ENCODE assay signal across 29 mouse cellular contexts in genomic region chrX:117955814-117956213, GRCm38 (mm10).
DNase-seq lines count a peak whose midpoint lies in the region; ATAC-seq and TF ChIP-seq lines count a peak whose summit lies in the region.
"Had no signal": no experiment of that assay in that cellular context is flagged by ENCODE, and none has a peak within 500 bp of the region (broad histone marks: within the 10 kb centered on the region; RNA-seq: fewer than 3 reads in every experiment).

No protein-coding gene starts in this region.

- TF ChIP-seq CTCF in forebrain, postnatal 0 days (IDR thresholded peaks at IDR 0.05; ENCODE audit: low read depth): no peak
- TF ChIP-seq CTCF in hindbrain, postnatal 0 days (IDR thresholded peaks at IDR 0.05; ENCODE audit: low read depth): no peak

- H3K27ac ChIP-seq in forebrain, postnatal 0 days (ENCODE audit: low read depth, low read length): no peak overlapping the region
- H3K27ac ChIP-seq in forebrain, embryonic 12.5 days: no peak overlapping the region
- H3K27ac ChIP-seq in hindbrain, postnatal 0 days: no peak overlapping the region
- H3K27ac ChIP-seq in hindbrain, embryonic 12.5 days: no peak overlapping the region
- no peak overlapping the region for H3K27ac ChIP-seq in heart, embryonic 10.5 days
- H3K27ac ChIP-seq: embryonic facial prominence, embryonic 15.5 days; forebrain, embryonic 15.5 days; gastrocnemius, adult 2 months; heart, embryonic 13.5 days; hindbrain, embryonic 15.5 days; intestine, embryonic 15.5 days had no signal

- H3K9ac ChIP-seq in forebrain, postnatal 0 days: no peak overlapping the region
- no peak overlapping the region for H3K9ac ChIP-seq in forebrain, embryonic 12.5 days
- H3K9ac ChIP-seq in hindbrain, postnatal 0 days (replicated peaks; ENCODE audit: low read length): no peak overlapping the region
- no peak overlapping the region for H3K9ac ChIP-seq in hindbrain, embryonic 12.5 days
- H3K9ac ChIP-seq: embryonic facial prominence, embryonic 15.5 days; forebrain, embryonic 15.5 days; heart, embryonic 13.5 days; hindbrain, embryonic 15.5 days; intestine, embryonic 15.5 days had no signal

- no peak overlapping the region for H3K4me2 ChIP-seq in forebrain, postnatal 0 days (ENCODE audit: low read depth)
- no peak overlapping the region for H3K4me2 ChIP-seq in forebrain, embryonic 12.5 days
- H3K4me2 ChIP-seq in hindbrain, postnatal 0 days (ENCODE audit: low read depth, low read length): no peak overlapping the region
- no peak overlapping the region for H3K4me2 ChIP-seq in hindbrain, embryonic 12.5 days (replicated peaks)
- H3K4me2 ChIP-seq: embryonic facial prominence, embryonic 15.5 days; forebrain, embryonic 15.5 days; heart, embryonic 13.5 days; hindbrain, embryonic 15.5 days; intestine, embryonic 15.5 days had no signal

- H3K27me3 ChIP-seq in forebrain, postnatal 0 days (ENCODE audit: insufficient read depth, low read length): no peaks in the 10 kb centered on the region
- H3K27me3 ChIP-seq in forebrain, embryonic 12.5 days: no peaks in the 10 kb centered on the region
- no peaks in the 10 kb centered on the region for H3K27me3 ChIP-seq in hindbrain, postnatal 0 days (ENCODE audit: insufficient read depth, low read length)
- no peaks in the 10 kb centered on the region for H3K27me3 ChIP-seq in hindbrain, embryonic 12.5 days
- no peaks in the 10 kb centered on the region for H3K27me3 ChIP-seq in heart, embryonic 10.5 days (ENCODE audit: insufficient read depth, poor library complexity, severe bottlenecking)
- H3K27me3 ChIP-seq: CH12.LX; embryonic facial prominence, embryonic 15.5 days; forebrain, embryonic 15.5 days; heart, embryonic 13.5 days; hindbrain, embryonic 15.5 days; intestine, embryonic 15.5 days; Patski had no signal

- H3K4me3 ChIP-seq in forebrain, postnatal 0 days (ENCODE audit: low read depth, low read length): no peak overlapping the region
- H3K4me3 ChIP-seq in forebrain, embryonic 12.5 days (replicated peaks): no peak overlapping the region
- no peak overlapping the region for H3K4me3 ChIP-seq in hindbrain, postnatal 0 days (ENCODE audit: low read length)
- no peak overlapping the region for H3K4me3 ChIP-seq in hindbrain, embryonic 12.5 days
- H3K4me3 ChIP-seq in heart, embryonic 10.5 days: no peak overlapping the region
- H3K4me3 ChIP-seq: embryonic facial prominence, embryonic 15.5 days; forebrain, embryonic 15.5 days; gastrocnemius, adult 2 months; heart, embryonic 13.5 days; hindbrain, embryonic 15.5 days; intestine, embryonic 15.5 days had no signal

- peak; percentile 0 for DNase-seq in forebrain, postnatal 0 days
- DNase-seq in hindbrain, postnatal 0 days (ENCODE audit: low spot score): peak; percentile 1
- peak; percentile 43 for DNase-seq in brain, adult 2 months (ENCODE audit: low read depth, low spot score)
- DNase-seq in telencephalon, adult 2 months (ENCODE audit: low read depth, low spot score): peak; percentile 42
- DNase-seq in heart, embryonic 10.5 days (ENCODE audit: low spot score): no peak
- DNase-seq: adrenal gland, postnatal 10 days; adrenal gland, postnatal 36 days; B cell, adult 2 months; cerebellum, adult 11-12 months; cerebellum, adult 8-10 months; cerebellum, postnatal 10 days; cerebellum, postnatal 36 days; embryo, embryonic 11 days; gastrocnemius, adult 2 months; gastrocnemius, postnatal 14 days; heart, adult 11 months; heart, postnatal 14 days; heart, postnatal 4 days; kidney, adult 11 months had no signal

- no peaks in the 10 kb centered on the region for H3K4me1 ChIP-seq in forebrain, postnatal 0 days (ENCODE audit: insufficient read depth)
- no peaks in the 10 kb centered on the region for H3K4me1 ChIP-seq in forebrain, embryonic 12.5 days
- H3K4me1 ChIP-seq in hindbrain, postnatal 0 days (ENCODE audit: insufficient read depth, low read length): no peaks in the 10 kb centered on the region
- no peaks in the 10 kb centered on the region for H3K4me1 ChIP-seq in hindbrain, embryonic 12.5 days
- H3K4me1 ChIP-seq in heart, embryonic 10.5 days: no peaks in the 10 kb centered on the region
- H3K4me1 ChIP-seq: embryonic facial prominence, embryonic 15.5 days; forebrain, embryonic 15.5 days; heart, embryonic 13.5 days; hindbrain, embryonic 15.5 days; intestine, embryonic 15.5 days had no signal

- no peaks in the 10 kb centered on the region for H3K36me3 ChIP-seq in forebrain, postnatal 0 days (ENCODE audit: insufficient read depth)
- no peaks in the 10 kb centered on the region for H3K36me3 ChIP-seq in forebrain, embryonic 12.5 days (replicated peaks)
- no peaks in the 10 kb centered on the region for H3K36me3 ChIP-seq in hindbrain, postnatal 0 days (ENCODE audit: insufficient read depth, low read length)
- no peaks in the 10 kb centered on the region for H3K36me3 ChIP-seq in hindbrain, embryonic 12.5 days
- no peaks in the 10 kb centered on the region for H3K36me3 ChIP-seq in heart, embryonic 10.5 days
- H3K36me3 ChIP-seq: embryonic facial prominence, embryonic 15.5 days; forebrain, embryonic 15.5 days; G1E; heart, embryonic 13.5 days; hindbrain, embryonic 15.5 days; intestine, embryonic 15.5 days had no signal

- H3K9me3 ChIP-seq in forebrain, postnatal 0 days (ENCODE audit: low read length): no peaks in the 10 kb centered on the region
- H3K9me3 ChIP-seq in forebrain, embryonic 12.5 days: no peaks in the 10 kb centered on the region
- H3K9me3 ChIP-seq in hindbrain, postnatal 0 days (ENCODE audit: low read length): no peaks in the 10 kb centered on the region
- H3K9me3 ChIP-seq in hindbrain, embryonic 12.5 days (replicated peaks): no peaks in the 10 kb centered on the region
- H3K9me3 ChIP-seq in heart, embryonic 10.5 days: no peaks in the 10 kb centered on the region
- H3K9me3 ChIP-seq: embryonic facial prominence, embryonic 15.5 days; forebrain, embryonic 15.5 days; G1E; heart, embryonic 13.5 days; hindbrain, embryonic 15.5 days; intestine, embryonic 15.5 days had no signal

- ATAC-seq in forebrain, postnatal 0 days: no peak
- ATAC-seq in forebrain, embryonic 12.5 days (ENCODE audit: low FRiP score): no peak
- ATAC-seq in hindbrain, postnatal 0 days: no peak
- ATAC-seq in hindbrain, embryonic 12.5 days (ENCODE audit: low FRiP score): no peak
- ATAC-seq: forebrain, embryonic 15.5 days; intestine, embryonic 15.5 days; Patski had no signal

- 72% methylated on average over 1 of the region's 1 CpGs for WGBS in forebrain, postnatal 0 days
- WGBS in forebrain, embryonic 12.5 days: 79% methylated on average over 1 of the region's 1 CpGs
- WGBS in hindbrain, postnatal 0 days: 70% methylated on average over 1 of the region's 1 CpGs
- WGBS in hindbrain, embryonic 12.5 days: 72% methylated on average over 1 of the region's 1 CpGs
- 68% methylated on average over 1 of the region's 1 CpGs for WGBS in heart, embryonic 10.5 days
